Mouse (Mus musculus) embryonic fibroblast, embryonic 13.5 days (primary cell): Measurements from ENCODE around the gene Khk.

ENCODE experiments used
- CTCF ChIP-seq: IDR thresholded peaks from 2 replicates; pipeline ENCODE4 v1.5.1; 2011; ENCODE audit warnings: mild to moderate bottlenecking, control low read depth, low read length, moderate library complexity, borderline replicate concordance; ENCODE audit not compliant: insufficient read depth
- POLR2A ChIP-seq: IDR thresholded peaks from 2 replicates; pipeline ENCODE4 v1.6.1; 2011; ENCODE audit warnings: low read depth, mild to moderate bottlenecking, control low read depth, low read length, moderate library complexity

GRCm38 (mm10) chr5:30960814-30961213 lies 39.6 kb downstream of the Khk start:
- no peak for TF ChIP-seq CTCF
- no peak for TF ChIP-seq POLR2A
